Mouse (Mus musculus): ENCODE results near the gene Gm21828. TPM values are rescaled to one million over a fixed set of nuclear protein-coding genes. Genes with fewer than 3 reads are reported as not detected.
"Not testable (repeated sequence)": the region's sequence is repeated elsewhere in the genome, so short reads cannot be mapped to it uniquely, and the experiment has no call there.

Gene Gm21828
- polyA plus RNA-seq (2014; fragmentation: Nextera tagmentation; extraction: Ambion mirVana) = not detected in 2 replicates

DNA sequence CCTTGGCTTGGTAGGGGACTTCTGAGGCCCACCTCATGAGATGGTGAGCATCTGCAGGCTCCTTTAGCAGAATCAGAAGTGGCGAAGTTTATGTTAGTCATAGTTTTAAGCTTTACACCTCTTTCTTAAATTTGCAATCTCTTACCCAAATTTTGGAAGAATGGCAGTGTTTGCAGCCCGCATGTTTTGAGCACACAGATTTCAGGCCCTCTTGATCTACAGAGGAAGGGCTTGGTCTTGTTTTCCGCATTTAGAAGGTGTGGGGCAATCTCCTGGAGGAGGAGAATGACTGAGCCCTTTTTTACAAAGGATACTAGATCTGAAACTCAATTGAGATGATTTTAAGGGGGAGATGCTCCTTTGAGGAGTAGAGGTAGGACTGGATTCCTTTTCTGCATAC is at the start of gene Gm21828:
Gene Gm21828 (minus strand): TSS at position 101 of the 400 bp plus-strand sequence.
- not testable (repeated sequence) for H3K27me3 ChIP-seq (replicated peaks; ENCODE audit: control insufficient read depth, insufficient read depth, low read length); H3K4me2 ChIP-seq (ENCODE audit: low read length); H3K36me3 ChIP-seq (ENCODE audit: control insufficient read depth, insufficient read depth, low read length); H3K27ac ChIP-seq (ENCODE audit: low read depth); H3K9me3 ChIP-seq (ENCODE audit: control insufficient read depth, low read length); H3K9ac ChIP-seq (ENCODE audit: low read length); DNase-seq (ENCODE audit: low spot score); H3K4me1 ChIP-seq (replicated peaks; ENCODE audit: control insufficient read depth, insufficient read depth, low read length); H3K4me3 ChIP-seq (ENCODE audit: low read depth, low read length); ATAC-seq (replicated peaks; ENCODE audit: low FRiP score, low TSS enrichment, low read depth)
- WGBS = no CpG with 5 or more reads among the region's 3 CpGs

GRCm38 (mm10) chrY:13252091-13252490 is 28.4 kb upstream of the Gm21828 start, which contains the start of the genes Gm21440 and Gm21454:
TSS of gene Gm21440 (plus strand) at chrY:13252391.
TSS of gene Gm21454 (plus strand) at chrY:13252442.
- not testable (repeated sequence) for DNase-seq (ENCODE audit: low spot score); H3K9me3 ChIP-seq (ENCODE audit: control insufficient read depth, low read length); H3K4me2 ChIP-seq (ENCODE audit: low read length); H3K27ac ChIP-seq (ENCODE audit: low read depth); H3K4me3 ChIP-seq (ENCODE audit: low read depth, low read length); H3K36me3 ChIP-seq (ENCODE audit: control insufficient read depth, insufficient read depth, low read length); ATAC-seq (replicated peaks; ENCODE audit: low FRiP score, low TSS enrichment, low read depth); H3K4me1 ChIP-seq (replicated peaks; ENCODE audit: control insufficient read depth, insufficient read depth, low read length); H3K9ac ChIP-seq (ENCODE audit: low read length); H3K27me3 ChIP-seq (replicated peaks; ENCODE audit: control insufficient read depth, insufficient read depth, low read length)

Other genes with a start within 250 kb of the Gm21828 start
- gene Gm20807, start 181.0 kb downstream of the Gm21828 start, polyA plus RNA-seq (2014; fragmentation: Nextera tagmentation; extraction: Ambion mirVana) = not detected in 2 replicates
- not detected in 2 replicates for gene Gm21891, start 90.4 kb downstream of the Gm21828 start, polyA plus RNA-seq (2014; fragmentation: Nextera tagmentation; extraction: Ambion mirVana)
- gene Gm21425, start 62.0 kb downstream of the Gm21828 start, polyA plus RNA-seq (2014; fragmentation: Nextera tagmentation; extraction: Ambion mirVana) = not detected in 2 replicates
- gene Gm21440, start 28.5 kb upstream of the Gm21828 start, polyA plus RNA-seq (2014; fragmentation: Nextera tagmentation; extraction: Ambion mirVana) = not detected in 2 replicates
- gene Gm21454, start 28.5 kb upstream of the Gm21828 start, polyA plus RNA-seq (2014; fragmentation: Nextera tagmentation; extraction: Ambion mirVana) = not detected in 2 replicates
- not detected in 2 replicates for gene Gm21725, start 125.1 kb upstream of the Gm21828 start, polyA plus RNA-seq (2014; fragmentation: Nextera tagmentation; extraction: Ambion mirVana)
- not detected in 2 replicates for gene Gm21866, start 241.7 kb upstream of the Gm21828 start, polyA plus RNA-seq (2014; fragmentation: Nextera tagmentation; extraction: Ambion mirVana)